Mouse (Mus musculus) hindbrain, embryonic 11.5 days (tissue): ENCODE results near the gene Fam25c. TPM values are rescaled to one million over a fixed set of nuclear protein-coding genes. Genes with fewer than 3 reads are reported as not detected.

ENCODE experiments used
- ATAC-seq: fragments of 200-750 bp; cut with Nextera tagmentation; 2 replicates; pipeline ENCODE4 v1.8.0; 2017; ENCODE audit warnings: mild to moderate bottlenecking, moderate TSS enrichment, moderate library complexity; ENCODE audit not compliant: low FRiP score
- DNase-seq: peaks from one replicate; pipeline ENCODE4 v3.0.0-alpha.2; 2015; ENCODE audit warnings: low spot score
- H3K27ac ChIP-seq: fragments of 300-500 bp; sonication (generic); 2 replicates; pipeline ENCODE4 v1.5.1; 2014; ENCODE audit warnings: mild to moderate bottlenecking, low read depth, low read length
- H3K27me3 ChIP-seq: fragments of 300-500 bp; sonication (generic); 2 replicates; pipeline ENCODE4 v1.6.1; 2014; ENCODE audit warnings: mild to moderate bottlenecking, low read length, moderate library complexity, mixed read lengths; ENCODE audit not compliant: control insufficient read depth, insufficient read depth
- H3K36me3 ChIP-seq: fragments of 300-500 bp; sonication (generic); 2 replicates; pipeline ENCODE4 v1.6.1; 2014; ENCODE audit warnings: mild to moderate bottlenecking, low read length, moderate library complexity, mixed read lengths; ENCODE audit not compliant: control insufficient read depth, insufficient read depth
- H3K4me1 ChIP-seq: fragments of 300-500 bp; sonication (generic); replicated peaks from 2 replicates; pipeline ENCODE4 v1.6.1; 2014; ENCODE audit warnings: low read length, mixed read lengths; ENCODE audit not compliant: control insufficient read depth, insufficient read depth
- H3K4me2 ChIP-seq: fragments of 300-500 bp; sonication (generic); replicated peaks from 2 replicates; pipeline ENCODE4 v1.6.1; 2014; ENCODE audit warnings: mild to moderate bottlenecking, low read depth, low read length
- H3K4me3 ChIP-seq: fragments of 300-500 bp; sonication (generic); 2 replicates; pipeline ENCODE4 v1.5.1; 2014; ENCODE audit warnings: low read depth, low read length
- H3K9ac ChIP-seq: fragments of 300-500 bp; sonication (generic); 2 replicates; pipeline ENCODE4 v1.6.1; 2014; ENCODE audit warnings: low read depth, low read length
- H3K9me3 ChIP-seq: fragments of 300-500 bp; sonication (generic); 2 replicates; pipeline ENCODE4 v1.6.1; 2016; ENCODE audit warnings: low read length; ENCODE audit not compliant: control insufficient read depth
- WGBS: fragments of 180-500 bp; shearing (Covaris S2); extraction: QIAGEN DNeasy Blood & Tissue Kit; methylation state at CpG from one replicate; pipeline ENCODE4 v1.1.7; 2014; 5-methylcytosine and 5-hydroxymethylcytosine counted together
- polyA plus RNA-seq: library from polyadenylated mRNA; unstranded; fragments of >200 nt; fragmentation: Nextera tagmentation; extraction: Ambion mirVana; gene quantifications from 2 replicates; pipeline ENCODE4 v1.2.1, GENCODE M21; 2014

The Fam25c gene
- not detected in 2 replicates for polyA plus RNA-seq

- no peak within 1 kb of the TSS for H3K4me3 ChIP-seq
- no peaks in the 10 kb centered on the region for H3K36me3 ChIP-seq
- ATAC-seq (no peak), DNase-seq (no peak)
- no peak within 1 kb of the TSS for H3K4me2 ChIP-seq
- no peaks in the 10 kb centered on the region for H3K9me3 ChIP-seq
- 80% methylated on average over 6 of the region's 6 CpGs for WGBS
- H3K9ac ChIP-seq: no peak within 1 kb of the TSS
- H3K4me1 ChIP-seq: no peaks in the 10 kb centered on the region
- no peak within 1 kb of the TSS for H3K27ac ChIP-seq
- H3K27me3 ChIP-seq: no peaks in the 10 kb centered on the region
Measured at GRCm38 (mm10) chr14:34355301-34355700, at the start of gene Fam25c. Fam25c (minus strand) TSS chr14:34355433.

GRCm38 (mm10) chr14:34403424-34403823 lies 48.2 kb upstream of the Fam25c start:
- no peak overlapping the region for H3K4me3 ChIP-seq
- no peaks in the 10 kb centered on the region for H3K4me1 ChIP-seq
- H3K9me3 ChIP-seq: no peaks in the 10 kb centered on the region
- H3K27ac ChIP-seq: no peak overlapping the region
- no peak overlapping the region for H3K9ac ChIP-seq
- DNase-seq (no peak), ATAC-seq (no peak)
- WGBS: 97% methylated on average over 7 of the region's 7 CpGs
- no peak overlapping the region for H3K4me2 ChIP-seq
- H3K36me3 ChIP-seq: no peaks in the 10 kb centered on the region; the same call in 1 of the 2 replicates
- H3K27me3 ChIP-seq: no peaks in the 10 kb centered on the region

GRCm38 (mm10) chr14:34402871-34403270 lies 47.6 kb upstream of the Fam25c start:
- Histone ChIP-seq H3K27ac (no peak overlapping the region), H3K4me3 (no peak overlapping the region), H3K4me1 (no peaks in the 10 kb centered on the region), H3K27me3 (no peaks in the 10 kb centered on the region), H3K4me2 (no peak overlapping the region), H3K36me3 (peaks cover 4% of the 10 kb centered on the region; the same call in 1 of the 2 replicates), H3K9me3 (no peaks in the 10 kb centered on the region), H3K9ac (no peak overlapping the region)
- ATAC-seq (no peak), DNase-seq (no peak)
- 92% methylated on average over 8 of the region's 8 CpGs for WGBS

GRCm38 (mm10) chr14:34401135-34401534 lies 45.9 kb upstream of the Fam25c start:
- Histone ChIP-seq H3K27ac (no peak overlapping the region), H3K36me3 (peaks cover 4% of the 10 kb centered on the region; the same call in 1 of the 2 replicates)
- WGBS: 51% methylated on average over 6 of the region's 6 CpGs

GRCm38 (mm10) chr14:34400021-34400420 lies 44.8 kb upstream of the Fam25c start:
- Histone ChIP-seq H3K4me2 (no peak overlapping the region), H3K4me3 (no peak overlapping the region), H3K4me1 (no peaks in the 10 kb centered on the region), H3K9me3 (no peaks in the 10 kb centered on the region), H3K9ac (no peak overlapping the region), H3K27ac (no peak overlapping the region), H3K36me3 (peaks cover 4% of the 10 kb centered on the region; the same call in 1 of the 2 replicates), H3K27me3 (no peaks in the 10 kb centered on the region)
- DNase-seq (no peak), ATAC-seq (no peak)
- WGBS: 93% methylated on average over 3 of the region's 3 CpGs

More at GRCm38 (mm10) chr14:34401135-34401534, 45.9 kb upstream of the Fam25c start:
- H3K4me1 ChIP-seq: no peaks in the 10 kb centered on the region
- ATAC-seq: no peak
- H3K4me3 ChIP-seq: no peak overlapping the region
- H3K4me2 ChIP-seq: no peak overlapping the region
- H3K9ac ChIP-seq: no peak overlapping the region
- no peaks in the 10 kb centered on the region for H3K9me3 ChIP-seq
- no peaks in the 10 kb centered on the region for H3K27me3 ChIP-seq
- peak; percentile 81 for DNase-seq

- Histone ChIP-seq H3K4me3 (no peak overlapping the region), H3K4me2 (no peak overlapping the region), H3K27ac (no peak overlapping the region), H3K9ac (no peak overlapping the region), H3K9me3 (no peaks in the 10 kb centered on the region), H3K4me1 (no peaks in the 10 kb centered on the region), H3K27me3 (no peaks in the 10 kb centered on the region), H3K36me3 (peaks cover 4% of the 10 kb centered on the region; the same call in 1 of the 2 replicates)
- DNase-seq (no peak), ATAC-seq (no peak)
- 95% methylated on average over 6 of the region's 6 CpGs for WGBS
Measured at GRCm38 (mm10) chr14:34399301-34399700, 44.1 kb upstream of the Fam25c start.

- Histone ChIP-seq H3K36me3 (peaks cover 4% of the 10 kb centered on the region; the same call in 1 of the 2 replicates), H3K9me3 (no peaks in the 10 kb centered on the region), H3K27me3 (no peaks in the 10 kb centered on the region), H3K4me1 (no peaks in the 10 kb centered on the region), H3K9ac (no peak overlapping the region), H3K27ac (no peak overlapping the region), H3K4me2 (no peak overlapping the region), H3K4me3 (no peak overlapping the region)
- WGBS: 89% methylated on average over 21 of the region's 21 CpGs
- ATAC-seq (no peak), DNase-seq (no peak)
Measured at GRCm38 (mm10) chr14:34398901-34399300, 43.7 kb upstream of the Fam25c start.

- WGBS: 94% methylated on average over 5 of the region's 5 CpGs
- DNase-seq (no peak), ATAC-seq (no peak)
- Histone ChIP-seq H3K36me3 (peaks cover 4% of the 10 kb centered on the region; the same call in 1 of the 2 replicates), H3K27me3 (no peaks in the 10 kb centered on the region), H3K27ac (no peak overlapping the region), H3K4me2 (no peak overlapping the region), H3K4me1 (no peaks in the 10 kb centered on the region), H3K9ac (no peak overlapping the region), H3K4me3 (no peak overlapping the region), H3K9me3 (no peaks in the 10 kb centered on the region)
Measured at GRCm38 (mm10) chr14:34397871-34398270, 42.6 kb upstream of the Fam25c start.

GRCm38 (mm10) chr14:34393295-34393694 lies 38.1 kb upstream of the Fam25c start:
- H3K4me1 ChIP-seq: no peaks in the 10 kb centered on the region
- DNase-seq (no peak), ATAC-seq (no peak)
- peaks cover 3% of the 10 kb centered on the region; the same call in 1 of the 2 replicates for H3K36me3 ChIP-seq
- no peaks in the 10 kb centered on the region for H3K27me3 ChIP-seq
- H3K9me3 ChIP-seq: no peaks in the 10 kb centered on the region
- H3K9ac ChIP-seq: no peak overlapping the region
- H3K27ac ChIP-seq: no peak overlapping the region
- H3K4me3 ChIP-seq: no peak overlapping the region
- 69% methylated on average over 4 of the region's 4 CpGs for WGBS
- H3K4me2 ChIP-seq: no peak overlapping the region
